Mouse (Mus musculus) naive thymus-derived CD4-positive, alpha-beta T cell, adult 2 months (primary cell): Measurements from ENCODE around the gene Ern2.

Experiments used
- DNase-seq: peaks from one replicate; pipeline ENCODE4 v3.0.0-alpha.2; 2011; ENCODE audit warnings: low read depth

Ern2 gene

DNA sequence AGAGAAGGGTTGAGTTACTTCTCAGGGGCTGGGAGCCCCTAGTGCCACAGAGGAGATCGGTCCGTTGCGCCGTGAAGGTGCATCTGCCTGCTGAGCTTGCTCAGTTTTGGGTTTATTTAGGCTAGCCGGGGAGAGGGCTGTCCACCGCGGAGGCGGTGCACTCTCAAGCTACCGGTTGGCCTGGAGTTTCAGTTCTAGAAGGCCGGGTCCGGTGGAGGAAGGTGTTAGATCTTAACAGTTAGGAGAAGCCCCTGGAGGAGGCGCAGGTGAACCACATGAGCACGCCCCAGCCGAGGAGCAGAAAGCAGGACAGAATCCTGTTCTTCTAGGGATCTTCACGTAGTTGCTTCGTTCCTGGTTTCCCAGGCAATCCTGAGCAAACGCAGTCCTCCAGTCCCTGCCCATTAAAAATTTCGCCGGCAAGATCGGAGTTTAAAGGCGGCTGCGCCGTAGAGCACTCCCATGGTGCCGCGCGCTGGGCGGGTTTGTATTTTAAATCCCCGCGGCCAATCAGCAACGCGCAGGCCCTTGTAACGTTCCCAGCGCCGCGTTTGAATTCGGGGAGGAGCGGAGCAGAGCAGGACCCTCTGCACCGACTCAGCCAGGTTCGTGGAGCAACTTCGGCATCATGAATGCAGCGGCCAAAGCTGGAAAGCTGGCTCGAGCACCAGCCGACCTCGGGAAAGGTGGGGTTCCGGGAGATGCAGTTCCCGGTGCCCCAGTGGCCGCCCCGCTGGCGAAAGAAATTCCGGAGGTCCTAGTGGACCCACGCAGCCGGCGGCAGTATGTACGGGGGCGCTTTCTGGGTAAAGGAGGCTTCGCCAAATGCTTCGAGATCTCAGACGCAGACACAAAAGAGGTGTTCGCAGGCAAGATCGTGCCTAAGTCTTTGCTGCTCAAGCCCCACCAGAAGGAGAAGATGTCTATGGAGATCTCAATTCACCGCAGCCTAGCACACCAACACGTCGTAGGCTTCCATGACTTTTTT, 26.8 kb downstream of the Ern2 start, which contains the start of gene Plk1:
Gene Plk1 (plus strand): TSS at position 525 of the 988 bp plus-strand sequence.
- DNase-seq, result peak; percentile 69

DNA sequence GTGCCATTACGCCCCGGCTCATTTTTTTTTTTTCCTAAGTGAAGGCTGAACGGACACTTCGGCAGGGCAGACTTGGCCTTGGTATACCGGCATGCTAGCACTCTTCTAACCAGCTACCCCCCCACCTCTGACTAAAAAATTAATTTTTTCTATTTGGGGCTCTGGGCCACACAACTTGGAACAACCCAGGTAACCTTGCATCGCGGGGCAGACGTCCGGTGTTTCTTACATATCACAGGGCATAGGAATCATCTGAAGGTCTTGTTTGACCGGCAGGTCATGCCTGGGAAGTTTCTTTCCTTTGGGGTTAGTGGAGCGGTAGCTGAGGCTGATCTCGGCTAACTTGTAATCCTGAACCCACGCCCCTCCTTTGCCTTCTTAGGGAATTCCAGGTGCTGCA, 27.5 kb downstream of the Ern2 start:
- peak; percentile 9 for DNase-seq

DNA sequence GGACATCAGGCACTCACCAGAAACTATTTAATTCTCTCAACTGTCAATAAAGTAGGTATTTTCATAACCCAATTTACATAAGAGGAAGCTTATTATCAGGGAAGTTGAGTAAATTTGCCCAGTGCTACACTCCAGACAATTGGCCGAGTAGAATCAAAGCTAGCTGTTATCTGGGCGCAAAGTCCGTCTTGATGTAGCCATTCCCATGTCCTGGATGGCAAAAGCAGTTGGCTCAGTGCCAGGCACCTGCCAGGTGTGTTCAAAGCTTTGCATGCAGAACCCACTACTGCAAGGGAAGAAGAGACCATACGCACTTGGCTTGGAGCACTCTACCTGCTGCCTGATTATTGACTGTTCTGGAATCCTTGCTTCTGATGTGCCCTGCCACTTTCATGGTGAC, 33.5 kb downstream of the Ern2 start:
- DNase-seq, result no peak

DNA sequence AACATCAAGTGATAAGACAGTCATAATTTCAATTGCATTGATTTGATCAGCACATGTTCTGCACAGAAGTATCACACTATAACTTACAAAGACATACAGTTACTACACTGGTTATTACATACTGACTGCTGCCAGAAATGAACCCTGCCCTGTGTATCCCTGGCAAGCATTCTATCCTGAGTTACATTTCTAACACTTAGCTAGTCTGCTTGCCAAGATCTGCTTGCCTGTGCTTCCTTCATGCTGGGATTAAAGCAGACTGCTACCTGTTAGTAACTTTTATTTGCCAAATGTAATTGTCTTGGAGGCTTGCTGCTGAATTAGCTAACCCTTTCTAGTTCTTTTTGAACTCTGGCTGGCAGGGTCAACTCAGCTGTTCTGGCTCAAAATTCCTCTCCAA, 45.0 kb downstream of the Ern2 start:
- DNase-seq, result no peak

- no peak for DNase-seq
Observed at GRCm38 (mm10) chr7:122138190-122138589, 47.8 kb downstream of the Ern2 start.

DNA sequence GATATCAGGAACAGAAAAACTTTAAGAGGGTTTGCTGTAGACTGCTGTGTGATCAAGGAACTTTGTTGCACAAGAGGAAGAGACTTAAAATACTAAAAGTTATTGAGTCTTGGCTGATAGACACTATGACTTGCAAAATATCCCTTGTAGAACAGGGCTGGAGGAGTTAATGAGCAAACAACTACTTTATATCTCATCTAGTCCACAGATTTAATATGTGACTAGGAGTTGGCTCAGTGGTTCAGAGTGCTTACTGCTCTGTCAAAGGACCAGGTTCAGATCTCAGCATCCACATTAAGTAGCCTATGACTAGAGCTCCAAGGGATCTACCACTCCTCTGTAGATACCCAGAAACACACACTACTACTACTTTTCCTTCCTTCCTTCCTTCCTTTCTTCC, 48.9 kb downstream of the Ern2 start:
- no peak for DNase-seq

DNA sequence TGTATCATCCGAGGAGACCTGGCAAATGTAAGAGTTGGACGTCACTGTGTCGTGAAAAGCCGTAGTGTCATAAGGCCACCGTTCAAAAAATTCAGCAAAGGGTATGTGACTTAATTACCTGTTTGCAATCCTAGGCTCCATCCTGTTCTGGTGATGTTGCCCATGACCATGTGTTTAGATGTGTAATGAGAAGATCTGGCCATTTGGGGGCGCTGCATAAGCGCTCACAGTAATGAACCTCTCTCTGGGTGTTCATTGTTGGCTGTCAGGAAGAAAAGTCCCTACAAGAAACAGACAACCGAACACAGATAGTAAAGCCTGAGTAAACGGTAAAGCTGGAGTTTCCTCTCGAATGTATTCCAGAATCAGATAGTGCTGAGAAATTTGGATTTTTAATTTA, 50.9 kb downstream of the Ern2 start:
- DNase-seq, result peak; percentile 61

- DNase-seq, result no peak
Observed at GRCm38 (mm10) chr7:122133338-122133625, 52.7 kb downstream of the Ern2 start.

DNA sequence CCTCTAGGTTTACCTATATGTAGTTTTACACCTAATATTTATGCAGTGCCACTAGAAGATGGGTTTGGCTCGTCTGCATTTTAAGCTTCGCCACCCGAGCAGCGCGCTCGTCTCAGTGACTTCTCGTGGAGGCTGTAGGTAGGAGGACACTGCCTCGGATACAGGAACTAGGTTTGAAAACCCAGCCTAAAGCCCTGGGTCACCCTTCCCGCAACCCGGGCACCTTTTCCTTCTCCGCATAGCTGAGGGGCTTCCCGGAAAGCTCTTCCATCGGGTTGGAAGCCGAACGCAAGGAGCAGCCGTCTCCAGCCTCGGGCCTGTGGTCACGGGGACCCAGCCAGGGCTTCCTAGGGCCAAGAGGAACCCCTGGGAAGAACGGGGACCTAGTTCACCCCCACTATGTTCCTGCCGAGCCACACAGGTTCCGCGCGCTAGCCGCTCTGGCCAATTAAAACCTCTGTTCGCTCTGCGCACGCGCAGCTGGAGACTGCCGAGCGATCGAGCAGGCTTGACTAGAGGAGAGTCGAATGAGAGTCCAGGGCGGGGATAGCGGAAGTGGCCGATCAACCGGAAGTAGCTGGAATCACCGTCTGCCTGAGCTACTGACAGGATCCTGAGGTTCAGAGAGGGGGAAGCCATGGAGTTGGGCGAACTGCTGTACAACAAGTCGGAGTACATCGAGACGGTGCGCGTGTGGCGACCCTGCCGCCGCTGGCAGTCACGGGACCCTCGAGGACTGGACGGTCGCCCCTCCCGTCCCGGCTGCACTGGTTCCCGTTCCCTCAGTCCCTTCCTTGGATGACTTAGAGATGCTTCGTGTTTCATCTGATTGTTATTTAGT, 53.3 kb downstream of the Ern2 start, which contains the start of the genes Palb2 and Dctn5:
Gene Palb2 (minus strand): TSS at position 489 of the 841 bp plus-strand sequence.
Gene Dctn5 (plus strand): TSS at position 545 of the 841 bp plus-strand sequence.
- DNase-seq, result peak; percentile 98

DNA sequence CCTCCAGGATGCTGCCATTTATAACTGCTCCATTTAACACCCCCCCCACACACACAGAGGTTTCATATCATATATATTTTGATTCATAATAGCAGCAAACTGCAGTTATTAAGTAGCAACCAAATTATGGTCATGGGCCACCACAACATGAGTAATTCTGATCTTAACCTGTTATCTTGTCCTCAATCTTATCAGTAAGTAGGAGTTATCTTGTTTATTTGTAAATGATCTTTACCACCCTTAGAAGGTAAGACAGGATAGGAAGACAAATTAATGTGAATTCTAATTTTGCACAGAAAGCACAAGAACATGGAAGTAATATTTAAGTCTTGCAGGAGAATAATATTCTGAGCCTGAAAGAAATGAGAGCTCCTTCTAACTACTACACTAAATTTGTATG, 54.2 kb downstream of the Ern2 start:
- DNase-seq, result peak; percentile 12

GRCm38 (mm10) chr7:122126946-122127345, 59.1 kb downstream of the Ern2 start:
- DNase-seq, result no peak

DNA sequence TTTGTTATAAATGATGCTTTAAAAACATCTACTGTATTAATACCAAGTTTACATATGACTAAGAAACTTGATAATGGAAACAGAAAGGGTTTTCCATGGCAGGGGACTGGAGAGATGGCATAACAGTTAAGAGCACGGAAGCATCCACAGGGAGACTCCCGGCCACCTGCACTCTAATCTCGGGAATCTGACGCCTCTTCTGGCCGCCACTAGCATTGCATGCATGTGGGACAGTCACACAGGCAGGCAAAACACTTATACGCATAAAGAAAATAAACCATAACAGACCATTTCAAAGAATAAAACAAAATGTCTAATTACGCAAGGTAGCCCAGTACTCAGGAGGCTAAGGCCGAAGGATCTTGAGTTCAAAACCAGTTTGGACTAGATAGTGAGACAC, 60.4 kb downstream of the Ern2 start:
- DNase-seq, result no peak

DNA sequence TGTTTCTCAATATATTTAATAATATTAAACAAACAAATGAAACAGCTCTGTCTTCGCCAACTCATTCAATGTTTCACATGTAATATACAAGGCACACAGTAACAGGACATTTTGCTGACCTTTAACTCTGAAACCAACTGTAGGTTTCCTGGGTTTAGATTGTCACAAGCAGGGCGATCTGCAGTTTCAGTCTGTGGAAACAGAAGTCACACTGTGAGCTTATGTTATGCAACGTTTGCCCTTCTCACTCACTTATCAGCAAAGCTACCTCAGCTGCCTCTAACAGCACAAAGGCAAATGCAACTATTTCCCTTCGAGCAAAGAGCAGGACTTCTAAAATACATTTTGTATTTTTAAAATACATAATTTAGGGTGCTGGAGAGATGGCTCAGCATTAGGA, 62.5 kb downstream of the Ern2 start:
- DNase-seq, result no peak
